10 mouse cellular contexts compared by ENCODE assay signal in genomic region chr7:49341151-49341918, GRCm38 (mm10).
DNase-seq lines count a peak whose midpoint lies in the region; ATAC-seq lines count a peak whose summit lies in the region.
"Had no signal": no experiment of that assay in that cellular context is flagged by ENCODE, and none has a peak within 500 bp of the region (broad histone marks: within the 10 kb centered on the region; RNA-seq: fewer than 3 reads in every experiment).

No protein-coding gene starts in this region.

- no peak for DNase-seq in heart, adult 9 months (ENCODE audit: low spot score in 2 of 2)
- DNase-seq in hindbrain, embryonic 10.5 days (ENCODE audit: low spot score): no peak
- DNase-seq in thymus, postnatal 36 days: no peak
- no peak for DNase-seq in spleen, postnatal 36 days (ENCODE audit: low spot score in 2 of 2)
- DNase-seq: thymus, postnatal 25 days had no signal

- H3K27me3 ChIP-seq in heart, embryonic 16.5 days (ENCODE audit: control insufficient read depth, insufficient read depth, low read length): no peaks in the 10 kb centered on the region
- no peaks in the 10 kb centered on the region for H3K27me3 ChIP-seq in hindbrain, embryonic 10.5 days (ENCODE audit: insufficient read depth, poor library complexity, severe bottlenecking)
- no peaks in the 10 kb centered on the region for H3K27me3 ChIP-seq in midbrain, embryonic 16.5 days (ENCODE audit: control insufficient read depth, insufficient read depth, low read depth, low read length)
- H3K27me3 ChIP-seq: embryonic facial prominence, embryonic 15.5 days; lung, embryonic 15.5 days had no signal

- peaks cover 34% of the 10 kb centered on the region for H3K4me1 ChIP-seq in heart, embryonic 16.5 days (ENCODE audit: control insufficient read depth, insufficient read depth, low read length)
- peaks cover 68% of the 10 kb centered on the region for H3K4me1 ChIP-seq in hindbrain, embryonic 10.5 days (replicated peaks)
- peaks cover 23% of the 10 kb centered on the region for H3K4me1 ChIP-seq in midbrain, embryonic 16.5 days (ENCODE audit: control insufficient read depth, insufficient read depth, low read length)

- no peaks in the 10 kb centered on the region for H3K36me3 ChIP-seq in heart, embryonic 16.5 days (ENCODE audit: control insufficient read depth, insufficient read depth)
- no peaks in the 10 kb centered on the region for H3K36me3 ChIP-seq in hindbrain, embryonic 10.5 days
- H3K36me3 ChIP-seq in midbrain, embryonic 16.5 days (ENCODE audit: control insufficient read depth, insufficient read depth, low read length): no peaks in the 10 kb centered on the region
- H3K36me3 ChIP-seq: embryonic facial prominence, embryonic 15.5 days; lung, embryonic 15.5 days had no signal

- H3K27ac ChIP-seq in heart, embryonic 16.5 days (ENCODE audit: low read length): peak overlapping the region; percentile 89
- H3K27ac ChIP-seq in hindbrain, embryonic 10.5 days: peak overlapping the region; percentile 73
- H3K27ac ChIP-seq in midbrain, embryonic 16.5 days (ENCODE audit: low read length): no peak overlapping the region
- H3K27ac ChIP-seq: lung, embryonic 15.5 days had no signal

- H3K4me2 ChIP-seq in heart, embryonic 16.5 days (ENCODE audit: low read depth, low read length): no peak overlapping the region
- no peak overlapping the region for H3K4me2 ChIP-seq in midbrain, embryonic 16.5 days (ENCODE audit: low read length)
- H3K4me2 ChIP-seq: embryonic facial prominence, embryonic 15.5 days; lung, embryonic 15.5 days had no signal

- no peak overlapping the region for H3K4me3 ChIP-seq in heart, embryonic 16.5 days (ENCODE audit: low read length)
- no peak overlapping the region for H3K4me3 ChIP-seq in hindbrain, embryonic 10.5 days
- no peak overlapping the region for H3K4me3 ChIP-seq in midbrain, embryonic 16.5 days (ENCODE audit: low read depth, low read length)
- H3K4me3 ChIP-seq: embryonic facial prominence, embryonic 15.5 days; lung, embryonic 15.5 days had no signal

- WGBS in heart, embryonic 16.5 days: 58% methylated on average over 5 of the region's 5 CpGs
- 49% methylated on average over 5 of the region's 5 CpGs for WGBS in hindbrain, embryonic 10.5 days
- WGBS in midbrain, embryonic 16.5 days: 38% methylated on average over 5 of the region's 5 CpGs

- no peaks in the 10 kb centered on the region for H3K9me3 ChIP-seq in heart, embryonic 16.5 days (replicated peaks; ENCODE audit: control insufficient read depth, low read length)
- no peaks in the 10 kb centered on the region for H3K9me3 ChIP-seq in hindbrain, embryonic 10.5 days
- H3K9me3 ChIP-seq in midbrain, embryonic 16.5 days (replicated peaks; ENCODE audit: control insufficient read depth, low read length, poor library complexity, severe bottlenecking): no peaks in the 10 kb centered on the region
- H3K9me3 ChIP-seq: embryonic facial prominence, embryonic 15.5 days; lung, embryonic 15.5 days had no signal

- no peak for ATAC-seq in heart, embryonic 16.5 days (replicated peaks; ENCODE audit: extremely low read depth, insufficient read depth, low FRiP score)
- 0 out of 2 replicates have a peak, but pooled peaks have one; percentile 32 for ATAC-seq in common myeloid progenitor, adult 5-6 weeks (replicated peaks; ENCODE audit: low read depth, poor library complexity, severe bottlenecking)
- ATAC-seq in midbrain, embryonic 16.5 days: peak; percentile 29; the same call in 1 of the 2 replicates

- no peak overlapping the region; the same call in 1 of the 2 replicates for H3K9ac ChIP-seq in heart, embryonic 16.5 days (ENCODE audit: low read length)
- H3K9ac ChIP-seq in midbrain, embryonic 16.5 days (ENCODE audit: low read depth, low read length): no peak overlapping the region
- H3K9ac ChIP-seq: embryonic facial prominence, embryonic 15.5 days; lung, embryonic 15.5 days had no signal
